Mouse (Mus musculus) bone marrow macrophage, adult 2 months (primary cell): Measurements from ENCODE around the gene Olfr57. TPM values are rescaled to one million over a fixed set of nuclear protein-coding genes. Genes with fewer than 3 reads are reported as not detected.
"Not testable (repeated sequence)": the region's sequence is repeated elsewhere in the genome, so short reads cannot be mapped to it uniquely, and the experiment has no call there.

Experiments
- H3K27ac ChIP-seq: 2 replicates; pipeline ENCODE4 v1.5.1; 2012; ENCODE audit warnings: low read depth, low read length; ENCODE audit not compliant: insufficient read depth
- H3K4me1 ChIP-seq: 2 replicates; pipeline ENCODE4 v1.6.1; 2012; ENCODE audit warnings: low read length; ENCODE audit not compliant: control insufficient read depth, insufficient read depth
- H3K4me3 ChIP-seq: 2 replicates; pipeline ENCODE4 v1.5.1; 2012; ENCODE audit warnings: mild to moderate bottlenecking, low read length, moderate library complexity; ENCODE audit not compliant: insufficient read depth
- CTCF ChIP-seq: IDR thresholded peaks from 2 replicates; pipeline ENCODE4 v1.5.1; 2012; ENCODE audit warnings: low read depth, mild to moderate bottlenecking, low read length, moderate library complexity
- POLR2A ChIP-seq: IDR thresholded peaks from 2 replicates; pipeline ENCODE4 v1.6.1; 2012; ENCODE audit warnings: mild to moderate bottlenecking, low read depth, low read length, borderline replicate concordance
- polyA plus RNA-seq: library from polyadenylated mRNA; stranded (reverse); fragments of >200 nt; gene quantifications from 2 replicates; pipeline ENCODE4 v1.2.4, GENCODE M21; 2012; ENCODE audit not compliant: missing spikeins, insufficient read depth, insufficient read length

Olfr57 gene
- polyA plus RNA-seq = not detected in 2 replicates

GRCm38 (mm10) chr10:79028441-79028840 lies at the start of gene Olfr57:
Olfr57 (plus strand) TSS chr10:79028741.
- TF ChIP-seq CTCF (no peak), POLR2A (no peak)
- H3K4me1 ChIP-seq = no peaks in the 10 kb centered on the region
- H3K4me3 ChIP-seq = no peak within 1 kb of the TSS
- H3K27ac ChIP-seq = no peak within 1 kb of the TSS

DNA sequence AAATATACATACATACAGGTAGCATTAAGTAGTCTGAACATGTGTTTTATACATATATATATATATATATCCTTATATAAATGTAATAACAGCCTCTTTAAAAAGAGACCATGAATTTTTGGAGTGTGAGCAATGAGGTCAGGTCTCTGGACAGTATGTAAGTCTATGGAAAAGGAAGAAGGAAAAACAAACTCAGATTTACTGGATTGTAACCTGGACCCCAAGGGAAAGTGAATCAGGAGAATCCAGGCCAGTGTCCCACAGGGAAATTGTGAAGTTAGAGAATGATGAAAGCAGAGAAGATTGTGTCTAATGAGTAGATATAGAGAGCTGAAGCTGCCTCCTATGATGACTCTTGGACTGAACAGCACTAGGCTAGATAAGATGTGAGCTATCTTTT lies 47.8 kb upstream of the Olfr57 start, which contains the start of gene Olfr1352:
Gene Olfr1352, plus strand, starts transcription at position 301 of the 400 bp plus-strand sequence.
- Histone ChIP-seq H3K27ac (no peak within 1 kb of the TSS), H3K4me3 (no peak within 1 kb of the TSS), H3K4me1 (no peaks in the 10 kb centered on the region)
- TF ChIP-seq CTCF = no peak
- TF ChIP-seq POLR2A = no peak

- Histone ChIP-seq H3K27ac (no peak within 1 kb of the TSS), H3K4me1 (no peaks in the 10 kb centered on the region), H3K4me3 (no peak within 1 kb of the TSS)
- no peak for TF ChIP-seq CTCF
- TF ChIP-seq POLR2A = no peak
Measured at GRCm38 (mm10) chr10:79012172-79012571, 16.4 kb upstream of the Olfr57 start, which contains the start of gene Olfr1351. Olfr1351 (plus strand) TSS chr10:79012472.

- H3K27ac ChIP-seq, H3K4me3 ChIP-seq, H3K4me1 ChIP-seq: not testable (repeated sequence)
Measured at GRCm38 (mm10) chr10:79042457-79042856, 13.9 kb downstream of the Olfr57 start.

- H3K4me3 ChIP-seq, H3K27ac ChIP-seq, H3K4me1 ChIP-seq: not testable (repeated sequence)
Measured at GRCm38 (mm10) chr10:79057370-79057769, 28.8 kb downstream of the Olfr57 start.

Other genes starting within 250 kb of the Olfr57 start
- gene Slc1a6, start 248.2 kb upstream of the Olfr57 start, polyA plus RNA-seq = not detected in 2 replicates
- gene Olfr1356, start 176.6 kb upstream of the Olfr57 start, polyA plus RNA-seq = not detected in 2 replicates
- not detected in 2 replicates for gene Olfr1355, start 153.2 kb upstream of the Olfr57 start, polyA plus RNA-seq
- not detected in 2 replicates for gene Olfr1354, start 115.6 kb upstream of the Olfr57 start, polyA plus RNA-seq
- gene Olfr8, start 78.1 kb upstream of the Olfr57 start, polyA plus RNA-seq = not detected in 2 replicates
- not detected in 2 replicates for gene Olfr1353, start 65.4 kb upstream of the Olfr57 start, polyA plus RNA-seq
- gene Olfr1352, start 47.7 kb upstream of the Olfr57 start, polyA plus RNA-seq = not detected in 2 replicates
- gene Olfr1351, start 16.3 kb upstream of the Olfr57 start, polyA plus RNA-seq = 0.29 TPM in 1 of 2 replicates, not detected in the other
- gene 2610008E11Rik, start 68.9 kb downstream of the Olfr57 start, polyA plus RNA-seq = 7.9 and 9.7 TPM in 2 replicates
- not detected in 2 replicates for gene Vmn2r80, start 120.0 kb downstream of the Olfr57 start, polyA plus RNA-seq
- not detected in 2 replicates for gene Vmn2r81, start 219.0 kb downstream of the Olfr57 start, polyA plus RNA-seq